Mouse (Mus musculus): Measurements from ENCODE around the gene Rsrc2. TPM values are rescaled to one million over a fixed set of nuclear protein-coding genes. Genes with fewer than 3 reads are reported as not detected.

Rsrc2 gene
- polyA plus RNA-seq (2015; fragmentation: Nextera tagmentation; extraction: Ambion mirVana), result 120 and 122 TPM in 2 replicates

DNA sequence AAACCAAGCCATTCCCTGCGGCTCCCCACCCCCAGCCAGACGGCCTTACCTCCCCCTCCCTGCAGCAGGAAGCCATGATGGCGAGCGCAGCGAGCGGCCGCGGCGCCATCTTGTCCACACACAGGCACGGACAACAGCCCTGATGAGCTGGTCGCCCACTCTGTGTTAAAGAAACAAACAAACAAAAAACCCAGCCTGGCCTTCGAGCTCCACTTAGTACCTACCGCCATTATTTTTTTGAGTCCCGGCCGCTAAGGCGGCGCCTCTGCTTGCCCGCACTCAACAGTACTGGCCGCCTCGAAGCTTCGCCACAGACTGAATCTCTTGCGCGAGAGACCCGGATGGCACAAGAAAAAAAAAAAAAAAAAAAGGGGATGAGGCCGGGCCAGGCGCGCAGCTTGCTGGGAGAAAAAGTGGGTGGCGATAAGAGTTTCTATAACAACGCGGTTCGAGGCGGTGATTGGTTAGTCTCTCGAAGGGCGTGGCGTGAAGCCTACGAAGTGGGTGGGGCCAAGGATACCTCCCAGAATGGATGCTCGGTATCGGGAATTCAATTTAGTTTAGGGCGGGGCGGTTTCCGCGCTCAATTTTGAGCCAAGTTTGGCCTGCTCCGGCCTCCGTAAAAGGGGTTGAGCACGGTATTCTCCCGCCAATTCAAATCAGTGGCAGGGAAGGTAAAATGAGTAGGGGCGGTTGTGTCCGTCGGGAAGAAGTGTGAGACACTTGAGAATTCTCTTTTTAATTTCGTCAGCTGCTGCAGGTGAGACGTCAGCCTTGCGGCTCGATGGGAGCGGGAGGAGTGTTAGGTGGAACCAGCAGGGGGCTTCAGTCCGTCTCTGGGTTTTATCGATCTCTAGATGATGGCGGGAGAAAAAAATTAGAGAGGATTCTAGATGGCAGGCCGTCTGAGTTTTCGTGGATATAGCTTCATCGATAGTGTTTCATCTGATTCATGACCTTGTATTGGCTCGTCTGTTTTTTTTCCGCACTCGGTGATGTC, at the start of gene Rsrc2, which contains the start of gene Kntc1:
Gene Rsrc2 (minus strand): TSS at position 350 of the 1,000 bp plus-strand sequence.
Gene Kntc1 (plus strand): TSS at position 652 of the 1,000 bp plus-strand sequence.

DNA sequence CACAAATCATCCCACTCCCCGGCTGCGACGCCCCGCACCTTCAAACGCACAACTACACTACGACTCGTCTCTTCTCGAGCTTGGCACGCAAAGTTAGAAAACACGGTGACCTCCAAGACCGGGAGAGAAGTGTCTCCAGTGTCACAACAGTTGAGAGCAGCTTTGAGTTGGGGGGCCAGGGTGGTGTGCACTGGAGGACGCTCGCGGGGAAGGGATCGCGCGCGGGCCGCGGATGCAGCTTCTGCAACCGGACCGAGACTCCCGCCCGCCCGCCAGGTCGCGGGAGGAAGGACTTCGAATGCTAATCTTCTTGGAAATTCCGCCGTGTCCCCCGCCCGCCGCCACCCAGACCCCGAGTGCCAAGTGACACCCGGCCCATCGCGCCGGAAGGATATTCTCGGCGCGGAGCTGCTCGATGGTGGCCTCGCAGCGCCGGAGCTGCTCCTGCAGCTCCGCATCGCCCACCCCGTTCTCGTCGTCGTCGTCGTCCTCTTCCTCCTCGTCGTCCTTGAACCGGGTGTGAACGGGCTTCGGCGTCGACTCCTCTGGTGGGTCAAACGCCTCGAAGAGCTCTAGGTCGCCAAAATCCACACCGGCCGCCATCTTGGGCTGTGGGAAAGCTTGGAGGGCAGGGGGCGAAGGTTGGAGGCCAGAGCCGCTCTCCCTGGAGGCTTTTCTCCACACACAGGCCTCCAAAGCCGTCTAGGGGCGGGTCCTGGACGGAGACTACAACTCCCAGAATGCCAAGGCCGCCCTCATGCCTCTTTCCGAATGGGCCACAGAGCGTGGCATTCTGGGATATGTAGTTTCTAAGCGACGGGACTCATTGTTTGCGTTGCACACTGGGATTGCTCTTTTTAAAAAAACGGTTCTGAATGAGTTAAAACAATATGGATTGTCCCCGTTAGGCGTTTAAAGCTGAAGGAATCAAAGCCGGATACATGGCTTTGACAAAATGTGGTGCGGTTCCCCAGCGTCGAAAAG, 28.6 kb downstream of the Rsrc2 start, which contains the start of gene Zcchc8:
Gene Zcchc8 (minus strand): TSS at position 773 of the 984 bp plus-strand sequence.

GRCm38 (mm10) chr5:123684221-123685144, 64.7 kb downstream of the Rsrc2 start, which contains the start of gene Clip1:
TSS of gene Clip1 (minus strand) at chr5:123684618.

Other genes with a start within 250 kb of the Rsrc2 start
- gene B3gnt4, start 239.0 kb downstream of the Rsrc2 start, polyA plus RNA-seq (2015; fragmentation: Nextera tagmentation; extraction: Ambion mirVana), result 0.46 and 0.82 TPM in 2 replicates
- 175 and 200 TPM in 2 replicates for gene Diablo, start 225.2 kb downstream of the Rsrc2 start, polyA plus RNA-seq (2015; fragmentation: Nextera tagmentation; extraction: Ambion mirVana)
- 20.0 and 48.6 TPM in 2 replicates for gene Gm49027, start 223.9 kb downstream of the Rsrc2 start, polyA plus RNA-seq (2015; fragmentation: Nextera tagmentation; extraction: Ambion mirVana)
- 17.9 and 24.9 TPM in 2 replicates for gene Vps33a, start 176.4 kb downstream of the Rsrc2 start, polyA plus RNA-seq (2015; fragmentation: Nextera tagmentation; extraction: Ambion mirVana)
- 24.4 and 37.5 TPM in 2 replicates for gene Clip1, start 64.8 kb downstream of the Rsrc2 start, polyA plus RNA-seq (2015; fragmentation: Nextera tagmentation; extraction: Ambion mirVana)
- gene Zcchc8, start 28.3 kb downstream of the Rsrc2 start, polyA plus RNA-seq (2015; fragmentation: Nextera tagmentation; extraction: Ambion mirVana), result 27.6 and 38.0 TPM in 2 replicates
- gene Kntc1, start 302 bp upstream of the Rsrc2 start, polyA plus RNA-seq (2015; fragmentation: Nextera tagmentation; extraction: Ambion mirVana), result 4.3 and 7.0 TPM in 2 replicates
- gene Hcar2, start 116.1 kb upstream of the Rsrc2 start, polyA plus RNA-seq (2015; fragmentation: Nextera tagmentation; extraction: Ambion mirVana), result 0.19 and 0.41 TPM in 2 replicates
- 1.8 and 2.4 TPM in 2 replicates for gene Hcar1, start 130.6 kb upstream of the Rsrc2 start, polyA plus RNA-seq (2015; fragmentation: Nextera tagmentation; extraction: Ambion mirVana)
- gene Denr, start 157.8 kb upstream of the Rsrc2 start, polyA plus RNA-seq (2015; fragmentation: Nextera tagmentation; extraction: Ambion mirVana), result 92.2 and 107 TPM in 2 replicates
- gene Gm43518, start 178.0 kb upstream of the Rsrc2 start, polyA plus RNA-seq (2015; fragmentation: Nextera tagmentation; extraction: Ambion mirVana), result 1.1 and 2.8 TPM in 2 replicates
- 5.0 and 6.9 TPM in 2 replicates for gene Ccdc62, start 181.3 kb upstream of the Rsrc2 start, polyA plus RNA-seq (2015; fragmentation: Nextera tagmentation; extraction: Ambion mirVana)
- gene Hip1r, start 224.2 kb upstream of the Rsrc2 start, polyA plus RNA-seq (2015; fragmentation: Nextera tagmentation; extraction: Ambion mirVana), result 5.0 and 5.5 TPM in 2 replicates

All from adrenal gland, postnatal 0 days (tissue).